Mouse (Mus musculus): Measurements from ENCODE around the gene Helz. TPM values are rescaled to one million over a fixed set of nuclear protein-coding genes. Genes with fewer than 3 reads are reported as not detected.

The Helz gene
- polyA plus RNA-seq, 1 experiment, result 13.1 TPM

DNA sequence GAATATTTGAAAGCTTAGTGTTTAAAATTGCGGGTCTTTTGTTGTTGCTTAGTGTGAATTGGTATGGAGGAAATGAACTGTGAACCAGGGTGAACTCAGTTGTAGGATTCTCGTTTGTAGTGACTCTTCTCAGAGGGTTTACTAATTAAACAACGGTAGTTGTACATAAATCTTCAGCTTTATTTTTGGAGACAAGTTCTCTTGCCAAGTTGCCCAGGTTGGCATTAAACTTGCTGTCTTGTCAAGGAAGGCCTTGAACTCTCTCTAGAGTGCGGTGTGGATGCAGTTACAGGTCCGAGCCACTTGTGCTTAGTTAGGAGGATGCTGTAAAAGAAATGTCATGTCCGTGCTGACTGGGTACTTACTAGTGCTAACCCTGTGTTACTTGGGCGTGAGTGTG is 39.4 kb downstream of the Helz start:
- DNase-seq, result no peak
- TF ChIP-seq POLR2A (IDR thresholded peaks at IDR 0.05; ENCODE audit: borderline replicate concordance, extremely low read depth, low read depth, low read length) (no peak), CTCF (IDR thresholded peaks at IDR 0.05; ENCODE audit: insufficient read depth, low read length) (no peak)
- 88% methylated on average over 7 of the region's 7 CpGs for WGBS
- no peak overlapping the region for H3K4me3 ChIP-seq (replicated peaks; ENCODE audit: extremely low read depth, low read depth, low read length)
- H3K4me1 ChIP-seq (ENCODE audit: control insufficient read depth, insufficient read depth, low read length), result no peaks in the 10 kb centered on the region; the same call in 1 of the 2 replicates

DNA sequence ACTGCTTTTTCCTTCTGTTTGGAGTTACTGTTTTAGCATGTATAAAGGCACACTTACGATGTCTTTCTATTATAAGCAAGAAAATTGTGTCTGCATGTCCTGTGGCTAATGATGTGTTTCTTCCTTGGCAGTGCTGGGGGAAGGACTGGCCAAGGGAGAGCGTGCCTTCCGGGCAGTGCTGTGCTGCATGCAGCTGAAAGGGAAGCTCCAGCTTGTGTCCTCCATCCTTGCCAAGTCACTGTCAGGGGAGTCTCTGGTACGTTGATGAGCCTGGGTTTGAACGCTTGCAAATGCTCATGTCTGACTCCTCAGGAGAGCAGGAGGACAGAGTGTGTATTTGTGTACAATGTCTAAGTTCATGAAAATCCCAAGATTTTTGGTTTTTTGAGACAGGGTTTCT is 44.8 kb downstream of the Helz start:
- TF ChIP-seq POLR2A (IDR thresholded peaks at IDR 0.05; ENCODE audit: borderline replicate concordance, extremely low read depth, low read depth, low read length) (no peak), CTCF (IDR thresholded peaks at IDR 0.05; ENCODE audit: insufficient read depth, low read length) (no peak)
- Histone ChIP-seq H3K4me3 (replicated peaks; ENCODE audit: extremely low read depth, low read depth, low read length) (no peak overlapping the region), H3K4me1 (ENCODE audit: control insufficient read depth, insufficient read depth, low read length) (no peaks in the 10 kb centered on the region; the same call in 1 of the 2 replicates)
- 69% methylated on average over 5 of the region's 5 CpGs for WGBS
- DNase-seq, result no peak

DNA sequence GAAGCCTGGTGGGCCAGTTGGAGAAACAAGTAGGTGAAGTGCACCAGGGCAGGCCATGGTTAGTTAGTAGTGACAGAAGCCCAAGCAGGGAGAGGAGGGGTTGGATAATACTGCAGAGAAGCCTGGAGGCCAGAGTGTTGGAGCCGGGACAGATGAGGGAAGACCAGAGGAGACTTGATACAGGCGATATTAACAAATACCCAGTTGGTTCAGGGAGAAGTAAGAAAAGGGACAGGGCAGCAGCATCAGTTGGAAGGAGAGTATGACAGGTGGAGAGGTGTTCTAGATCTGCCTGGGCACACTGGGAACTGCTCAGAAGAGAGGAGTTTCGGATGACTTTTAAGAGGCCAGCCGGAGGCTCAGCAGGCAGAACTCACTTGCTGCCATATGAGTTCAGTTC is 49.7 kb downstream of the Helz start:
- no peak overlapping the region for H3K4me3 ChIP-seq (replicated peaks; ENCODE audit: extremely low read depth, low read depth, low read length)
- H3K4me1 ChIP-seq (ENCODE audit: control insufficient read depth, insufficient read depth, low read length), result no peaks in the 10 kb centered on the region
- TF ChIP-seq POLR2A (IDR thresholded peaks at IDR 0.05; ENCODE audit: borderline replicate concordance, extremely low read depth, low read depth, low read length), result no peak
- TF ChIP-seq CTCF (IDR thresholded peaks at IDR 0.05; ENCODE audit: insufficient read depth, low read length), result no peak
- no peak for DNase-seq
- WGBS, result 95% methylated on average over 4 of the region's 4 CpGs

DNA sequence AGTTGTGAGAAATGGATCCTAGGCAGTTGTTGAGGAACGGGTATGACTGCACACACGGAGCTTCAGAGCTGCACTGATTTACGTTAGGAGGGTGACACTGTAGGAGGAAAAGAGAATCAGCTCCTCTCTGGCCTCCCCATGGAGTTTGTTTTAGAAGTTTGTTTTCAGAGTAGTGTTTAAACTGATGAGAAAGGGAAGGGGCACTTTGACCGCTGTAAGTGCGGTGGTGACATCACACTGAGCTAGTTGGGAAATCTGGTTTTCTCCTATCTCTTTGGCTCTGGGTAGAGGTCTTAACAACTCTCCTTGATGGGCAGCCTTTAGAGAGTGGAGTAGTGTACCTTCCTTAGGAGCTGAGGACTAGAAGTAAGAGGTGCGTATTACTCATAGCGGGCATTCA is 58.0 kb downstream of the Helz start:
- Histone ChIP-seq H3K4me1 (ENCODE audit: control insufficient read depth, insufficient read depth, low read length) (no peaks in the 10 kb centered on the region), H3K4me3 (replicated peaks; ENCODE audit: extremely low read depth, low read depth, low read length) (no peak overlapping the region)
- WGBS, result 90% methylated on average over 7 of the region's 7 CpGs
- no peak for DNase-seq
- no peak for TF ChIP-seq CTCF (IDR thresholded peaks at IDR 0.05; ENCODE audit: insufficient read depth, low read length)
- no peak for TF ChIP-seq POLR2A (IDR thresholded peaks at IDR 0.05; ENCODE audit: borderline replicate concordance, extremely low read depth, low read depth, low read length)

DNA sequence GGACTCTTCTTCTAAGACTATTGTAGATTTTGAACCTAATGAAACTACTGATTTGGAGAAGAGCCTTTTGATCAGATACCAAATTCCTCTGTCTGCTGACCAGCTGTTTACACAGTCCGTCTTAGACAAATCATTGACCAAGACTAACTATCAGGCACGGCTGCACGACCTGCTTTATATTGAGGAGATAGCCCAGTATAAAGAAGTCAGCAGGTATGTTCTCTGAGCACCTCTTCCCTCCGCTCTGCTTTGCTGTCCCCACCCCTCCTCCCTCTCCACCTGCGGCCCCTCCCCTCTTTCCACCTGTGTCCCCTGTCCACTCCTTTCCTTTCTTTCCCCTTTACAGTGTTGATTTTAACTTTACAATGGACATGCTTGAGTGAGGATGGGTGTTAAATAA is 66.2 kb downstream of the Helz start:
- DNase-seq, result no peak
- WGBS, result 78% methylated on average over 5 of the region's 5 CpGs
- Histone ChIP-seq H3K4me1 (ENCODE audit: control insufficient read depth, insufficient read depth, low read length) (no peaks in the 10 kb centered on the region), H3K4me3 (replicated peaks; ENCODE audit: extremely low read depth, low read depth, low read length) (no peak overlapping the region)
- TF ChIP-seq POLR2A (IDR thresholded peaks at IDR 0.05; ENCODE audit: borderline replicate concordance, extremely low read depth, low read depth, low read length) (no peak), CTCF (IDR thresholded peaks at IDR 0.05; ENCODE audit: insufficient read depth, low read length) (no peak)

DNA sequence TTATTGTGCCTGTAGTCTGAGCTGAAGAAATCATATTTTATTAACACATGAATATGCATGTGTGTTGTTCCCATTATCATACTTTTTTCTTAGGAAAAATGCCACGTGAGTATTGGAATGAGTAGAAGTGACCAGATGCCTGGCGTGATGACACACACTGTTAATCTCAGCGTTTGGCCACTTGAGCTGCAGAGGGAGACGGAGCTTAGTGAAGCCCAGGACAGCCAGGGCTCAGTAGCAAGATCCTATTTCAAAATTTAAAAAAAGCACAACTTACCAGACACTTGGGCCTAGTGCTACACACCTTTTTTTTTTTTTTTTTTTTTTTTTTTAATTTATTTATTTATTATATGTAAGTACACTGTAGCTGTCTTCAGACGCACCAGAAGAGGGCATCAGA is 68.0 kb downstream of the Helz start:
- Histone ChIP-seq H3K4me1 (ENCODE audit: control insufficient read depth, insufficient read depth, low read length) (no peaks in the 10 kb centered on the region), H3K4me3 (replicated peaks; ENCODE audit: extremely low read depth, low read depth, low read length) (no peak overlapping the region)
- TF ChIP-seq CTCF (IDR thresholded peaks at IDR 0.05; ENCODE audit: insufficient read depth, low read length) (no peak), POLR2A (IDR thresholded peaks at IDR 0.05; ENCODE audit: borderline replicate concordance, extremely low read depth, low read depth, low read length) (no peak)
- no peak for DNase-seq
- 89% methylated on average over 4 of the region's 5 CpGs for WGBS

DNA sequence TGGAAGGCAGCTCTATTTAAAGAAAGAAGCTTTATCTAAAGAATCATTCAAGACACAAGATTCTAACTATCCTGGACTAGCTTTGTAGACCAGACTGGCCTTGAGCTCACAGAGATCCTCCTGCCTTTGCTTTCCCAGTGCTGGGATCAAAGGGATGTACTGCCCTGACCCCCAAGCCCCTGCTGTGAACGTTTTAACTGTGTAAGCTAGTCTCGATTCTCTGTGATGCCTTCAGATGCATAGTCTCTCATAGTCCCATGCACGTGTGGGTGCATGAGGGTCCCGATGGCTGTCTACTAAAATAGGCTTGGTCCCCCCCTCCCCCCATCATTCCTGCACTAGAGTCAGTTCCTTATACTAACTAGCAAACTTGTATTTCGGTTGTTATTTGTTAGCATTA is 70.2 kb downstream of the Helz start:
- Histone ChIP-seq H3K4me1 (ENCODE audit: control insufficient read depth, insufficient read depth, low read length) (no peaks in the 10 kb centered on the region), H3K4me3 (replicated peaks; ENCODE audit: extremely low read depth, low read depth, low read length) (no peak overlapping the region)
- 71% methylated on average over 5 of the region's 5 CpGs for WGBS
- no peak for DNase-seq
- TF ChIP-seq POLR2A (IDR thresholded peaks at IDR 0.05; ENCODE audit: borderline replicate concordance, extremely low read depth, low read depth, low read length) (no peak), CTCF (IDR thresholded peaks at IDR 0.05; ENCODE audit: insufficient read depth, low read length) (no peak)

DNA sequence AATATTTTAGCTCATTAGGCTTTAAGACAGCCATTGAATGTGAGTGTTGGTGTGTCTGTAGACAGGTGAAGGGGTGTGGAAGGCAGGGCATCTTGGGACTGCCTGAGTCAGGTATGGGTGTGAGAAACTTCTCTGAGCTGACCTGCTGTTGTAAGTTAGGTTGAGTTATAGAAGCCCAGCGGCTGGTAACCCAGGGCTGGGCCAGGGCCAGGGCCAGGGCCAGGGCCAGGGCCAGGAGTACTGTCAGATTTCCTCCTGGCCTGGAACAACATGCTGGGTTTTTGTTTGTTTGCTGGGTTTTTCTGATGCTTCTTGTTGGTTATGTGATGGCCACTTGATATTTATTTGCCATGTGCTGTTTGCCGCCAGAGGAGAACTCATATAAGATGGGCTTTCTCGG is 76.9 kb downstream of the Helz start:
- Histone ChIP-seq H3K4me1 (ENCODE audit: control insufficient read depth, insufficient read depth, low read length) (no peaks in the 10 kb centered on the region), H3K4me3 (replicated peaks; ENCODE audit: extremely low read depth, low read depth, low read length) (no peak overlapping the region)
- TF ChIP-seq POLR2A (IDR thresholded peaks at IDR 0.05; ENCODE audit: borderline replicate concordance, extremely low read depth, low read depth, low read length), result no peak
- TF ChIP-seq CTCF (IDR thresholded peaks at IDR 0.05; ENCODE audit: insufficient read depth, low read length), result no peak
- no peak for DNase-seq
- 90% methylated on average over 3 of the region's 3 CpGs for WGBS

DNA sequence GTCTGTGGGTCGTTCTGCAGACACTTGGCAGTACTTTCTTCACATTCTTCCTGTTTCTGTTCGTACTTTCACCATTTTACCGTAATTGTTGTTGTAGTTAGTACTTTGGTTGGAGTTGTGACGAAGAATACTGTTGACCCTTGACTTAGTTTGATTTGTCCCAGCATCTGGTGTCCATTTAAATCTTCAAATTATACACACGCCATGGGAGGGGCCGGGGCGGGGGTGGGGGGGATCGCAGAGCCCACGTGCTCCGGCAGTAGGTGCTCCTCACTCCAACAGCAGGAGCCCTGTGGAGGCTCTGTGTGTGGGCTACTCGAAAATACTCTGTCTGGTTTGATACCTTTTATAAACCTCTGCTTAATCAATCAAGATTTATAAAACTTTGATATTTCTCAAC is 78.0 kb downstream of the Helz start:
- WGBS, result 75% methylated on average over 11 of the region's 11 CpGs

DNA sequence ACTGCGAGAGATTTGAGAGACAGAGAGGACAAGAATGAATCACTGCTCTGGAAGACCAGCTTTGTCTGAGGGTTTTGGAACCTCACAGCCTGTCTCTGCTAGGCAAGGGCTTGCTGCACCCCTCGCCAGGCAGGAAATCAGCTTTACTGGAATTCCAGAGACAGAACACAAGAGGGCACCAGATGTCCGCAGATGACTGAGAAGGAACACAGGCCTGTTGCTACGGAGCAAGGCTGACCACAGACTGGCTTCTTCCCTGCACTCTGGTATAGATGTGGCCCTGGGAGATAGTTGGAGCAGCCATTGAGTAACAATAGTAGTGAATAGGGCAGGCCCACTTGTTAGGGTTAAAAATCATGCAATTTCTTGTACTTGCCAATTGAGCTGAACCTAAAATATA is 81.8 kb downstream of the Helz start:
- 32% methylated on average over 4 of the region's 4 CpGs for WGBS
- no peaks in the 10 kb centered on the region for H3K4me1 ChIP-seq (ENCODE audit: control insufficient read depth, insufficient read depth, low read length)
- no peak overlapping the region for H3K4me3 ChIP-seq (replicated peaks; ENCODE audit: extremely low read depth, low read depth, low read length)
- peak; percentile 21 for DNase-seq
- TF ChIP-seq POLR2A (IDR thresholded peaks at IDR 0.05; ENCODE audit: borderline replicate concordance, extremely low read depth, low read depth, low read length), result no peak
- peak; percentile 77 for TF ChIP-seq CTCF (IDR thresholded peaks at IDR 0.05; ENCODE audit: insufficient read depth, low read length)

More for the DNA sequence above, 78.0 kb downstream of the Helz start:
- no peaks in the 10 kb centered on the region for H3K4me1 ChIP-seq (ENCODE audit: control insufficient read depth, insufficient read depth, low read length)
- no peak for DNase-seq
- no peak overlapping the region for H3K4me3 ChIP-seq (replicated peaks; ENCODE audit: extremely low read depth, low read depth, low read length)
- TF ChIP-seq CTCF (IDR thresholded peaks at IDR 0.05; ENCODE audit: insufficient read depth, low read length), result no peak

DNA sequence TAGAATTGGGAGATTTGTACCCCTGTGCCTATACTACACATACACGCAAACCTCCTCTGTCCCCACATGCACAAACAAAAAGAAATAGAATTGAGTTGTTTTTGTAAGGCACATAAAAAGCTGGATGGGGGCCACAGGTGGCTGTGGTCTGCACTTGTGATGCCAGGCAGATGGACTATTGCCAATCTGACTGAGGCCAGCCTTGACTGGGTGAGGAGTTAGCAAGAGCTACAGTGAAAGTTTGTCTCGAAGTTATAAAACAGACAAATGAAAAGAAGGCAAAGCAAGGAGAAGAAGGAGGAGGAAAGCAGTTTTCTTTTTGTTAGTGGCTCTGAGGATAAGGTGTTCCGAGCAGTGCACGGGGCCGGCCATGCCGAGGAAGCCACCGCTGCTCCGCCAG is 82.2 kb downstream of the Helz start:
- TF ChIP-seq POLR2A (IDR thresholded peaks at IDR 0.05; ENCODE audit: borderline replicate concordance, extremely low read depth, low read depth, low read length), result no peak
- no peaks in the 10 kb centered on the region for H3K4me1 ChIP-seq (ENCODE audit: control insufficient read depth, insufficient read depth, low read length)
- H3K4me3 ChIP-seq (replicated peaks; ENCODE audit: extremely low read depth, low read depth, low read length), result no peak overlapping the region
- no peak for DNase-seq
- 87% methylated on average over 8 of the region's 8 CpGs for WGBS
